Mouse (Mus musculus) heart, embryonic 13.5 days (tissue): ENCODE measurements around the gene Scrn1. TPM values are rescaled to one million over a fixed set of nuclear protein-coding genes. Genes with fewer than 3 reads are reported as not detected.

Source experiments
- ATAC-seq: fragments of 200-750 bp; cut with Nextera tagmentation; 2 replicates; pipeline ENCODE4 v1.8.0; 2017; ENCODE audit warnings: moderate TSS enrichment; ENCODE audit not compliant: insufficient number of reproducible peaks, low FRiP score, low TSS enrichment; ENCODE audit errors: extremely low read depth
- H3K27ac ChIP-seq: fragments of 300-500 bp; sonication (generic); replicated peaks from 2 replicates; pipeline ENCODE4 v1.5.1; 2015; ENCODE audit warnings: moderate library complexity, mild to moderate bottlenecking, inconsistent platforms
- H3K27me3 ChIP-seq: fragments of 300-500 bp; sonication (generic); replicated peaks from 2 replicates; pipeline ENCODE4 v1.6.1; 2015; ENCODE audit warnings: mild to moderate bottlenecking, inconsistent platforms
- H3K36me3 ChIP-seq: fragments of 300-500 bp; sonication (generic); 2 replicates; pipeline ENCODE4 v1.6.1; 2015; ENCODE audit warnings: mild to moderate bottlenecking, inconsistent platforms
- H3K4me1 ChIP-seq: fragments of 300-500 bp; sonication (generic); 2 replicates; pipeline ENCODE4 v1.6.1; 2015; ENCODE audit warnings: inconsistent platforms
- H3K4me2 ChIP-seq: fragments of 300-500 bp; sonication (generic); 2 replicates; pipeline ENCODE4 v1.6.1; 2015; ENCODE audit warnings: inconsistent platforms, mild to moderate bottlenecking, moderate library complexity
- H3K4me3 ChIP-seq: fragments of 300-500 bp; sonication (generic); 2 replicates; pipeline ENCODE4 v1.5.1; 2015; ENCODE audit warnings: moderate library complexity, mild to moderate bottlenecking, inconsistent platforms
- H3K9ac ChIP-seq: fragments of 300-500 bp; sonication (generic); 2 replicates; pipeline ENCODE4 v1.6.1; 2015; ENCODE audit warnings: inconsistent platforms, mild to moderate bottlenecking, moderate library complexity
- H3K9me3 ChIP-seq: fragments of 300-500 bp; sonication (generic); 2 replicates; pipeline ENCODE4 v1.6.1; 2016; ENCODE audit warnings: inconsistent platforms
- WGBS: fragments of 180-500 bp; shearing (Covaris S2); methylation state at CpG from one replicate; pipeline ENCODE4 v1.1.7; 2015; ENCODE audit warnings: mixed read lengths; 5-methylcytosine and 5-hydroxymethylcytosine counted together
- polyA plus RNA-seq: library from polyadenylated mRNA; unstranded; fragments of >200 nt; fragmentation: Nextera tagmentation; extraction: Ambion mirVana; gene quantifications from 2 replicates; pipeline ENCODE4 v1.2.1, GENCODE M21; 2015

Gene Scrn1
- polyA plus RNA-seq, 1 experiment from 2014 or later, result 9.5 TPM

DNA sequence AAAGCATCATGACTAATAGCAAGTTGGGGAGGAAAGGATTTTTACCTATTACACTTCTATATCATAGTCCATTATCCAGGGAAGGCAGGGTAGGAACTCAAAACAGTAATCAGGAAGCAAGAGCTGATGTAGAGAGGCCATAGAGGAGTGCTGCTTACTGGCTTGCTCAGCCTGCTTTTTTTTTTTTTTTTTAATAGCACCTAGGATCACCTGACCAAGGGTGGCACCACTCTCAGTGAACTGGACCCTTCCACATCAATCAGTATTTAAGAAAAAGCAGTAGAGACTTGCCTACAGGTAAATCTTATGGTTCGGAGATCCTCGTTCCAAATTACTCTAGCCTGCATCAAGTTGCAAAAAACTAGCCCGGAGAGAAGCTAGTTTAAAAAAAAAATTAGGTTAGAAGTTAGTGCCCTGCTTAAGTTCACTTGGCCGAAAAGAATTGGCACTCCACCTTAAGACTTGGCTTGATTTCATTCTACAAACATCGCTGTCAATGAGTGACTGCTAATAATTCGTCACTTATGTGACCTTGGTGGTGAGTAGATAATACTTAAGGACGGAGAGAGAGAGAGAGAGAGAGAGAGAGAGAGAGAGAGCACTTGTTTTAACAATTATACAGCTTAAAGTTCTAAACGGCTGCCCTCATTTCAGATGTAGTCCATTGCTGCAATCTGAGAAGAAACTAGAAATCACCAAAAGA is 27.6 kb upstream of the Scrn1 start:
- Histone ChIP-seq H3K9me3 (no peaks in the 10 kb centered on the region), H3K36me3 (0 out of 2 replicates have a peak, but pooled peaks cover 2% of the 10 kb centered on the region), H3K27ac (peak overlapping the region; percentile 83; the same call in 1 of the 2 replicates), H3K27me3 (no peaks in the 10 kb centered on the region), H3K9ac (peak overlapping the region; percentile 92), H3K4me3 (peak overlapping the region; percentile 96), H3K4me2 (peak overlapping the region; percentile 84), H3K4me1 (peaks cover 46% of the 10 kb centered on the region)
- no peak for ATAC-seq
- WGBS, result 46% methylated on average over 8 of the region's 8 CpGs

DNA sequence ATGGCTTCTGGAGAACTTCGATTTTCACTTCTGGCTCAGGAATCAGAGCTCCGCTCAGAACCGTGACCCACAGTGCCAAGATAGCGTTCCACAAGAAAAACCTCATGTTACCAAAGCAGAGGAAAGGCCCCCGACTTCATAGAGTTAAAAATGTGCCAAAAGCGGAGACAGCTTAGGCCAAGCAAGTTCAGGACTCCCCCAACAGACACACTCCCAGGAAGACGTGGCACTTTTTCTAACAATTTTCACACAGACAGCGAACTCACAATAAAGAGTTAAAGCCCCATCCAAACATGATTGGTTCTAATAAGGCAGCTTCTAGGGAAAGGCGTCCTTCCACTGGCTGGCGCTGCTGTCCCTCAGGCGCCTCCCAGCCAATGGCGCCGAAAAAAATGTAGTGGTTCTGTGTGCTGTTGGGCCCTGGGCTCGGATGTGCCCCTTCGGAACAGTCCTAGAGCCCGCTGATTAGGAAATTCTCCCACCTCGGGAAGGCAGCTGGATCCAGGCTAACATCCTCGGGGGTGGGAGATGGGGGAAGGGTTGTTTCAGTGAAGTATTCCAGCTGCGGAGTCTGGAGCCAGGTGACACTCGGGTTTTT is 26.7 kb upstream of the Scrn1 start:
- H3K4me3 ChIP-seq, result peak overlapping the region; percentile 76
- H3K36me3 ChIP-seq, result 0 out of 2 replicates have a peak, but pooled peaks cover 2% of the 10 kb centered on the region
- H3K27ac ChIP-seq, result peak overlapping the region; percentile 83
- ATAC-seq, result peak; percentile 50; the same call in 1 of the 2 replicates
- H3K27me3 ChIP-seq, result no peaks in the 10 kb centered on the region
- peak overlapping the region; percentile 84 for H3K4me2 ChIP-seq
- no peaks in the 10 kb centered on the region for H3K9me3 ChIP-seq
- under 1% methylated on average over 20 of the region's 20 CpGs for WGBS
- H3K9ac ChIP-seq, result peak overlapping the region; percentile 88
- H3K4me1 ChIP-seq, result peaks cover 46% of the 10 kb centered on the region

DNA sequence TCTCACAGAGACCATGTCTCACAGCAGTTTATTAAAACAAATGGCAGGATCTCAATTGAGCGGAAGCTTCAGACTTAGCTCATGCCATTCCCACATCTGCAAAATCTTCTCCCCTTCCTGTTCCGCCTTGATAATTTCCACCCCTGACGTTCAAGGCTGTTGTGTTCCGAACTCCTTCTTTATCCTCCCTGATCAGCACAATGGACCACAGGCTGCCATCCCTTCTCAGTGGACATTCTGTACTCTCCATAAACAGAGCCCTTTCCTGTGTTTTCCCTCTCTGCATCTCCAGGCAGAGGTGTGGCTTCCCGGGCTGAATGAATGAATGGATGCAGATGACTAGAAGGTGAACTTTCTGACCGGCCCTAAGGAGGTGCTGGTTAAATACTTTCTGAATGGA is 25.5 kb upstream of the Scrn1 start:
- H3K4me1 ChIP-seq, result peaks cover 42% of the 10 kb centered on the region
- H3K9ac ChIP-seq, result peak overlapping the region; percentile 73
- H3K9me3 ChIP-seq, result no peaks in the 10 kb centered on the region
- 42% methylated on average over 6 of the region's 6 CpGs for WGBS
- H3K4me2 ChIP-seq, result peak overlapping the region; percentile 84
- H3K4me3 ChIP-seq, result peak overlapping the region; percentile 76
- no peak for ATAC-seq
- H3K27ac ChIP-seq, result peak overlapping the region; percentile 15; the same call in 1 of the 2 replicates
- H3K27me3 ChIP-seq, result no peaks in the 10 kb centered on the region
- H3K36me3 ChIP-seq, result 0 out of 2 replicates have a peak, but pooled peaks cover 2% of the 10 kb centered on the region

DNA sequence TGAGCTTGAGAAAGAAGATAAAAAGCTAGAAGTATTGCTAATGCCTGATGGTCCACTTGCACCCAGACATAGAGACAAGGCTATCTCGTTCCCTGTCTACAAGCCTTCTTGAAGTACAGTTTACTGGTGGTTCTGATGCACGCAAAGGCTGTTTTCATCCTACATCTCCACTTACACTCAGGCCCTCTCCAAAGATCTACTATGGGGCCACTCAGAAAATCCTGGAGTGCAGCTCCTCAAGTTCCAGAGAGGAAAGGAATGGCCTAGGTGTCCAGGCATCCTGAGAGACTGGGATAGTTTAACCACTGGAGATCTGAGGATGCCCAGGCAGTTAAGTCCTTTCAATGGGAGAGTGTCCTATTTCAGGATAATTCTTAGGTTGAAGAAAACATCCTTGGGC is 24.4 kb upstream of the Scrn1 start:
- 79% methylated on average over 2 of the region's 2 CpGs for WGBS
- no peak overlapping the region for H3K4me3 ChIP-seq
- no peak overlapping the region for H3K27ac ChIP-seq
- H3K9me3 ChIP-seq, result no peaks in the 10 kb centered on the region
- H3K4me1 ChIP-seq, result peaks cover 32% of the 10 kb centered on the region
- no peak for ATAC-seq
- H3K4me2 ChIP-seq, result peak overlapping the region; percentile 84; the same call in 1 of the 2 replicates
- H3K9ac ChIP-seq, result no peak overlapping the region
- H3K36me3 ChIP-seq, result peaks cover 3% of the 10 kb centered on the region; the same call in 1 of the 2 replicates
- no peaks in the 10 kb centered on the region for H3K27me3 ChIP-seq

DNA sequence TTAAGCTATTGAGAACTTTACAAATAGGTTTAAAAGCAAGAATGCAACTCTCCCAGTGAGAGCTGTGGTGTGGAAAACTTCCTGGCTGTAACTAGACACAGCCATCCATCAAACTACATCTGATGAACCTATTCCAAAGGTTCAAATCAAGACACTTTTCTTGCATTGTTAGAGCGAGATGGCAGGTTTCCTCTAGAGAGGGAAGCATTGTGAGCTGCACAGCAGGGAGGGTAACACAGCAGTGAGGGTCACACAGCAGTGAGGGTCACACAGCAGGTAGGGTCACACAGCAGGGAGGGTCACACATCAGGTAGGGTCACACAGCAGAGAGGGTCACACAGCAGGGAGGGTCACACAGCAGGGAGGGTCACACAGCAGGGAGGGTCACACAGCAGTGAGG is 21.9 kb upstream of the Scrn1 start:
- no peak overlapping the region for H3K4me3 ChIP-seq
- H3K27me3 ChIP-seq, result no peaks in the 10 kb centered on the region
- ATAC-seq, result no peak
- H3K27ac ChIP-seq, result no peak overlapping the region
- no peak overlapping the region for H3K4me2 ChIP-seq
- peaks cover 23% of the 10 kb centered on the region for H3K36me3 ChIP-seq
- peaks cover 18% of the 10 kb centered on the region for H3K4me1 ChIP-seq
- no peak overlapping the region for H3K9ac ChIP-seq
- WGBS, result 65% methylated on average over 1 of the region's 1 CpGs
- no peaks in the 10 kb centered on the region for H3K9me3 ChIP-seq

DNA sequence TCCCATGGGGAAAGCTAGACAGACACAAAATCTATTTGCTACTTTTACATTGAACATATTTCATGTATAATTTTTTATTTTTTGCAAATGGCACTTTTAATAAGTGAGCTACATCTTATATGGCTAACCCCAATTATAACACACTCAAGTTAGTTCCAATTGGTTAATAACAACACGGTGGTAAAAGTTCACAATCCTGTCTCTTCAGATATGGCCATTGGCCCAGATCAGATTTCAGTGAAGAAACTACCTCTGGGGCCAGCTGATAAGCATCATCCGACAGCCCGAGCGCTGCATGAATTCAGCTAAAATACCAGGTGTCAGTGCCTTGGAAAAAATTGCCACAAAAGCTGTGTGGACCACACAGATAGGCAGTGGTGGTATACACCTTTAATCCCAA is 21.4 kb upstream of the Scrn1 start:
- Histone ChIP-seq H3K9ac (no peak overlapping the region), H3K9me3 (no peaks in the 10 kb centered on the region), H3K36me3 (peaks cover 27% of the 10 kb centered on the region), H3K27me3 (no peaks in the 10 kb centered on the region), H3K4me2 (no peak overlapping the region), H3K4me3 (no peak overlapping the region), H3K27ac (no peak overlapping the region), H3K4me1 (peaks cover 18% of the 10 kb centered on the region)
- no peak for ATAC-seq
- WGBS, result 62% methylated on average over 4 of the region's 4 CpGs

DNA sequence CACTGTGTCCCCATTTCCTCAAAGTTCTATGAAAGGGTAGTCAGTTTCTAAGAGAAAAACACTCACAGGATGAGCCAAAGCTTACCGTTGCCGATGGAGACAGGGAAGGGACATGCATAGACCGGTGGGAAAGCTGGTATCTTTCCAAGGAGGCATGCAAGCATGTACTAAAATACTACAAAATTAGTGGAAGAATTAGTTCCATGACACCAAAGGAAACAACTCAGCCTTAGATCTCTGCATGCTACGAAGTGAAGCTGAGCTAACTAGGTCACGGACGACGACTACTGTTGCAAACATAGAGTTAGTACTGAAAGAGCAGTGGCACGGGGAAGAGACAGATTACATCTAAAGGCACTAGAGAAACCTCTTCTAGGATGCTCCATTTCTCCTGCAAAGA is 20.6 kb upstream of the Scrn1 start:
- Histone ChIP-seq H3K27me3 (no peaks in the 10 kb centered on the region), H3K4me1 (peaks cover 14% of the 10 kb centered on the region), H3K4me3 (no peak overlapping the region), H3K9ac (no peak overlapping the region), H3K4me2 (no peak overlapping the region), H3K9me3 (no peaks in the 10 kb centered on the region), H3K27ac (no peak overlapping the region), H3K36me3 (peaks cover 34% of the 10 kb centered on the region)
- 84% methylated on average over 8 of the region's 8 CpGs for WGBS
- ATAC-seq, result no peak

DNA sequence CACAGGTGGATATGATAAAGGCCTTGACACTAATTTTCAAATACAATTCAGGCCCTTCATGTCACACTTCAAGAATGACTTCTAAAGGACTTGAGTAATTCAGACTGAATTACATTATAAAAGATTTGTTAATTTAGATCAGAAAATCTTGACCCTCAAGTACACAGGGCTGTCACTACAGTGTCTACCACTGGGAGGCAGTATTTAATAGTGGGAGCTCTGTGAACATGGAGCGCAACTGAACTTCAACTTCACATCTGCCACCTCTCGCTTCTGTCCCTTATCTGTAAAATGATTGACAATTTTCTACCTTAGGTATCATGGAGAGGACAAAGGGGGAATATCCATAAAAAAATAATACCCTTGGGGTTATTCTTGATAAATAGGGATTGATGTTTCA is 19.9 kb upstream of the Scrn1 start:
- WGBS, result 14% methylated on average over 2 of the region's 2 CpGs
- H3K36me3 ChIP-seq, result peaks cover 34% of the 10 kb centered on the region
- no peak overlapping the region for H3K27ac ChIP-seq
- H3K4me1 ChIP-seq, result peaks cover 7% of the 10 kb centered on the region
- no peak overlapping the region for H3K4me3 ChIP-seq
- H3K9me3 ChIP-seq, result no peaks in the 10 kb centered on the region
- ATAC-seq, result no peak
- H3K4me2 ChIP-seq, result no peak overlapping the region
- no peaks in the 10 kb centered on the region for H3K27me3 ChIP-seq
- H3K9ac ChIP-seq, result no peak overlapping the region

DNA sequence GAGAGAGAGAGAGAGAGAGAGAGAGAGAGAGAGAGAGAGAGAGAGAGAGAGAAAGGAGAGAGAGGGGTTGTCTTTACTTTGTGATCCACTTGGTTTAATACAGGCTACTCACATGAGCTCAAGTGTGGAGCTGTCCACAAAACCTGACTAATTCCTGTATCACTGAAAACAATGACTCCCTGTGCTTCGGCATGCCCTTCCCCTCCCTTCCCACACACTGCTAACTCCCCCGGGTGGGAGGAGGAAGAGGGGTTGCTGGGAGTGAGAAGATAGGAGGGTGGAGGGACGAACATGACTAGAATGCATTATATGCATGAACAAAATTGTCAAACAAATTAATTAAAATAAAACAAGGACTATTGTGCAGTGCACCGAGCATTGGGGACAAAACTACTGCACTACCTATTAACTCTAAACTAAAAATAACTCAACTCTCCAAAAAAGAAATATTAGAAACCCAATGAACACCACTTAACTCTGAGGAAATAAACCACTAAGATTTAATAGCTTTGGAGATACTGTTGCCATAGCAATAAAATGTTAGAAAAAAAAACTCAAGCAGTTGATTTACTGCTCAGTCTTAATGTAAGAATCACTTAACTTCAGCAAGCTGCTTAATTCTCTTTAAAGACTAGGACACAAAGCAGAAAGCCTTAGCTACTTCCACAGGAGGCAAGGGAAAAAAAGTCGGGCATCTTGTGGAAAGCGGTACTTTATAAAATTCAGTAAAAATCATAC is 7.1 kb upstream of the Scrn1 start:
- H3K4me2 ChIP-seq, result 0 out of 2 replicates have a peak overlapping the region, but pooled peaks have one; percentile 6
- H3K9me3 ChIP-seq, result no peaks in the 10 kb centered on the region
- ATAC-seq, result no peak
- no peak overlapping the region for H3K4me3 ChIP-seq
- H3K27me3 ChIP-seq, result no peaks in the 10 kb centered on the region
- no peak overlapping the region for H3K27ac ChIP-seq
- H3K36me3 ChIP-seq, result peaks cover 9% of the 10 kb centered on the region; the same call in 1 of the 2 replicates
- H3K9ac ChIP-seq, result no peak overlapping the region
- WGBS, result 36% methylated on average over 6 of the region's 6 CpGs
- H3K4me1 ChIP-seq, result peaks cover 8% of the 10 kb centered on the region

DNA sequence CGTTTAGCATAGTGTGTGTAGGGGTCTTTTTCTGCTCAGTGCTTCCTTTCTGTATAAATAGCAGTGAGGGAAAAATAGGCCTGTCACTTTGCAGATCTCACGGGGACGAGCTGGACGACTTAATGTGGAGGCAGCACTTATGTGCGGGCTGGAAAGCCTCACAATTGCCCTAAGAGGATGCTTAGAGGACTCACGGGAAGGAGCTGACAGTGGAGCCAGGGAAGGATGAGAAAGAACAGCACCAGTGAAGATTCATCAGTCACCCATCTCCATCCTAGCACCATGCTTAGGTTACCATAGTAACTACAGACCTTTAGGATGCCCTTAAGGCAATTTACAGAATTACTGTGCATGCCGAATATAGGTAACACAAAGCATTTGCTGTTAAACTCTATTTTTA is 3.5 kb upstream of the Scrn1 start:
- Histone ChIP-seq H3K36me3 (no peaks in the 10 kb centered on the region), H3K27me3 (peaks cover 12% of the 10 kb centered on the region; the same call in 1 of the 2 replicates), H3K27ac (no peak overlapping the region), H3K4me3 (no peak overlapping the region), H3K9ac (no peak overlapping the region), H3K4me1 (peaks cover 21% of the 10 kb centered on the region), H3K4me2 (no peak overlapping the region), H3K9me3 (no peaks in the 10 kb centered on the region)
- WGBS, result 30% methylated on average over 7 of the region's 7 CpGs
- no peak for ATAC-seq

DNA sequence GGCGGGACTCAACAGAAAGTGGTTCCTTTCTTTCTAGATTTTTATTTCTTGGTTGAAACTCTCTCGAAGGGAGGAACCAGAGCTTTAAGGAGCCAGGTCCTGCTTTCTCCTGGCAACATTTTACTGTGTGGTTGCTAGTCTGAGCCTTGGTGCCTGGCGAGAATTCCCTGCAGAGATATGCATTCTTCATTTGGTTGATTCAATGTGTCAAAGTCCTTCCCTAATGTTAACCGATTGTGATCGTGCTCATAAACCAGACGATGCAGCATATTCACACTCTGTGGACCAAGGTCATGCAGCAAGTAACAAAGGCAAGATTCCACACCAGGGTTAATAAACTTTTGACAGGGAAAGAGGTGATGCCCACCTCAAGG is 244 bp upstream of the Scrn1 start:
- 0 out of 2 replicates have a peak overlapping the region, but pooled peaks have one; percentile 24 for H3K27ac ChIP-seq
- H3K27me3 ChIP-seq, result peaks cover 20% of the 10 kb centered on the region
- H3K4me2 ChIP-seq, result peak overlapping the region; percentile 97
- H3K9ac ChIP-seq, result peak overlapping the region; percentile 83
- H3K4me3 ChIP-seq, result peak overlapping the region; percentile 69
- ATAC-seq, result no peak
- no peaks in the 10 kb centered on the region for H3K9me3 ChIP-seq
- H3K36me3 ChIP-seq, result no peaks in the 10 kb centered on the region
- whole genome bisulfite sequencing, result 13% methylated on average over 6 of the region's 6 CpGs
- H3K4me1 ChIP-seq, result peaks cover 27% of the 10 kb centered on the region
